Mouse (Mus musculus): ENCODE results near the gene Tmprss6. TPM values are rescaled to one million over a fixed set of nuclear protein-coding genes. Genes with fewer than 3 reads are reported as not detected.

Tmprss6 gene
- polyA plus RNA-seq (2014; fragmentation: Illumina TruSeq; extraction: RNeasy Lipid Tissue Mini Kit (QIAGEN cat#74804); ENCODE audit: low read depth, low replicate concordance), result 15.9 TPM

GRCm38 (mm10) chr15:78468379-78468937 is at the start of gene Tmprss6:
Tmprss6 (minus strand) TSS chr15:78468634.

DNA sequence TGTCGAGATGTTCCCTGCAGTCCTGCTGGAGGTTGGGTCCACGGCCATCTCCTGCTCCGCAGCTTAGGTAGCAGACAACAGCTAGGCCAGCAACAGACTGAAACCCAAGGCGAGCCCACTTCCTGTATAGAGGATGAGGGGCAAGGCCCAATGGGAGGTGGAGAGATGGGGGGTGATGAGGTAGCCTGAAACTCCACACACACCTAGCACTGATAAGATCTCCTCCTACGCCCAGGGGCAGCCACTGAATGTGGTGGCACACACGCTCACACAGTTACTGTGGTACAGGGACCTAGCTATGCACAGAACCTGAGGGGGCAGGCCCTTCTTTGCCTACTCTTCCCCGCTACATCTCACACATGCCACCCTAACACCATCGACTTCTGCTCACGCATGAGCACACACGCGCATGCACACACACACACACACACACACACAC is 26.6 kb upstream of the Tmprss6 start, which contains the start of gene Il2rb:
Gene Il2rb (minus strand): TSS at position 304 of the 439 bp plus-strand sequence.

DNA sequence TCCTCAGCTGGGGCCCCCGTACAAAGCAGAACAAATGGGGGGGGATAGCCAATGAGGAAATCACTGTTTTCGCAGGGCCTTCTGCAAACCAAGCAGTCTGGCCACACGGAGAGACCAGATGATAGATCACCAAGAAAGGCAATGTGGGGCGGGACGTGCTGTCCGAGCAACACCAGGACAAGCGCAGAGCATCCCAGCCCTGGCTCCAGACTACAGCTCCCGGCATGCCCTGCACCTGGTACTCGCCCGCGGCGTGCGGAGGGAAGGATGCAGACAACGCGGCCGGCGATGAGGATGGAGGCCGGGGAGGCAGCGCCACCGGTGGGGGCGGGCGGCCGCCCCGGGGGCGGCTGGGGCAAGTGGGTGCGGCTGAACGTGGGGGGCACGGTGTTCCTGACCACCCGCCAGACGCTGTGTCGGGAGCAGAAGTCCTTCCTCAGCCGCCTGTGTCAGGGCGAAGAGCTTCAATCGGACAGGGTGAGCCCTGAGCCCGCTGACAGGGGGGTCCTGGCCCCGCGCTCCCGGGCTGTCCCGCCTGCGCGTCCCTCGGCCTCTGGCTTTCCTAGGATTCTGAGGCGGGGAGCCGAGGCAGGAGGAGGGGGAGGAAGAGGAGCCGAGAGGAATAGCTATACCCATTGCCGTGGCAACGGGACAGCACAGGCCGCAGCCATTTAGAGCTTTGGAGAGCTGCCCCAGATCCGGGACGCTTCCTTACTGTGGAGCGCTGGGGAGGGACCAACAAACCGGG is 39.9 kb downstream of the Tmprss6 start, which contains the start of gene Kctd17:
Gene Kctd17 (plus strand): TSS at position 174 of the 748 bp plus-strand sequence.

DNA sequence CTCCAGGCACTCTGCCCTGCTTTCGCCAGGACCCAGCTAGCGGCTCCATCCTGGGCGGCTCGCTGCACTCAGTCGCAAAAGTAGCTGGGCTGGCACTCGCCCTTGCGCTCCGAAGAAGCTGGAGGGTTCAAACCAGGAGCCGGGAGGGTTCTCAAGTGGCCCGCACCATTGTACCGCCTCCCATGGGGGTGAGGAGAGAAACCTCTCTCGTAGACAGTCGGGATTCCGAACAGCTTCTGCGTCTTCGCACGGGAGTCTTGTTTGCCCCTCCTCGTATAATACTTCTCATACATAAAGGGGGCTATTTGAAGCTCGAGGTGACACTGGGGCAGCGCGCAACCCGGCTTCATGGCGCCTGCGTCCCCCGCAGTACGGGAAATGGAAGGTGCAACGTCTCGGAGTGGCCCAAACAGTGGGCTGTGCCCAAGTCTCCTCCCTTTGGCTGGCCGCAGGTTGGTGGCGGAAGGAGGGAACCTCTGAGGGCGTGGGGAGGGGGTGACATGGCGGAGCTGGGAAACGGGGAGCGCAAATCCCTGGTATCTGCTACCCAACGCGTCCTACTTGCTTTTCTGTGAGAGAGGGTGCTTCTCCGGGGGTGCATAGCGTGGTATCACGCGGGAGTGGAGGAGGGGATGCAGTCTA is 62.0 kb downstream of the Tmprss6 start, which contains the start of gene Mpst:
Gene Mpst (plus strand): TSS at position 124 of the 642 bp plus-strand sequence.

DNA sequence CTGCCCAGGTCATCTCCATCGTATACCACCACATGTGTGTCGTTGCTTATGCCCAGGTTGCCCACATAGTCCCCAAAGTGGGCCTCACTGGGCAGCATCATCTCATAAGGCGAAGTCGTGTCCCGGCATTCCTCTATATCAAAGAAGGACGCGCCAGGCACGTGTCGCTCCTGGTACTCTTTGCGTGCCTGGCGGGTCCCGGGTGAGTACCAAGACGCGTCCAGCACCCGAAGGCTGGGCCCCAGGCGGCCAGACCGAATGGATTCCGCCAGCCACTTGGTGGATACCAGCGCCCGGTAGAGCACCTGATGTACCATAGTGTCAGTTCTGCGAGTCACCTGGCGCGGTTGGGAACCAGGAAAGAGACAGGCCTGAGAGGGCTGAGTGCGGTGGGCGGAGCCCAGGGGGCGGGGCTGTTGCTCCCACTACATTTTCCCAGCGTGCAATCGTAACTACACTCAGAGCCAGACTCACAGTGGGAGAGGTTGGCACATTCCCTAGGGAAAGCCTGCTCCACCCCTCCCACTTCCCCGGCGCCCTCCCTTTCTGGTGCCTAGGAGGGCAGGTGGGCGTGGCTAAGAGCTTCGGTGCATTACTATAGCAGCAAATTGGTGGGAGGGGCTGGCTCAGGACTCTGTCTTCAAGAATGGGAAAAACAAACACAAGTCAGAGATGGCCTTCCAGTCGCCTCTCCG is 62.8 kb downstream of the Tmprss6 start, which contains the start of gene Tst:
Gene Tst (minus strand): TSS at position 391 of the 695 bp plus-strand sequence.

DNA sequence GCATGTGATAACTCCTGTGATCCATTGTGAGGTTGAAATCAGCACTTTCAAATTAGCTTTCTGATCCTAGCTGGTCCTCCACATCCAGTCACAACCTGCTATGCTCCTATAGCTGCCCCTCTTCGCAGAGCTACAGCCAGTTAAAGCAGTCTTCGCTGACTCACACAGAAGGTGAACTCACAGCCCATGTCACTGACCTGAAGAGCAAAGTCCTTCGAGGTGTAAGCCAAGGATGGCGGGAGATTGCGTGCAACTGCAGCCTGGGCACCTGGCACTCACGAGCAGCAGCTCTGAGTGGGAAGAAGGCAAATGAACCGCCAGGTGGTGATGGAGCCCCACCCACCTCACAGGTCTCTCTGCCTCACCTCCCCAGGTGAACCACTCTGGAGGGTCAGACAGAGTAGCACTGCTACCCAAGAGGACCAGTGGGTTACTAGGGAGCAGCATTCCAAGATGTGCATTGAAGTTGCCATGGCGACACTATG is 72.9 kb downstream of the Tmprss6 start, which contains the start of gene Tex33:
Gene Tex33 (minus strand): TSS at position 435 of the 485 bp plus-strand sequence.

Other genes with a start within 250 kb of the Tmprss6 start
- gene Ncf4, start 223.8 kb downstream of the Tmprss6 start, polyA plus RNA-seq (2014; fragmentation: Illumina TruSeq; extraction: RNeasy Lipid Tissue Mini Kit (QIAGEN cat#74804); ENCODE audit: low read depth, low replicate concordance), result not detected
- gene Csf2rb2, start 162.9 kb downstream of the Tmprss6 start, polyA plus RNA-seq (2014; fragmentation: Illumina TruSeq; extraction: RNeasy Lipid Tissue Mini Kit (QIAGEN cat#74804); ENCODE audit: low read depth, low replicate concordance), result 0.42 TPM
- gene Csf2rb, start 142.9 kb downstream of the Tmprss6 start, polyA plus RNA-seq (2014; fragmentation: Illumina TruSeq; extraction: RNeasy Lipid Tissue Mini Kit (QIAGEN cat#74804); ENCODE audit: low read depth, low replicate concordance), result 1.1 TPM
- not detected for gene Tex33, start 72.7 kb downstream of the Tmprss6 start, polyA plus RNA-seq (2014; fragmentation: Illumina TruSeq; extraction: RNeasy Lipid Tissue Mini Kit (QIAGEN cat#74804); ENCODE audit: low read depth, low replicate concordance)
- 15.5 TPM for gene Tst, start 62.7 kb downstream of the Tmprss6 start, polyA plus RNA-seq (2014; fragmentation: Illumina TruSeq; extraction: RNeasy Lipid Tissue Mini Kit (QIAGEN cat#74804); ENCODE audit: low read depth, low replicate concordance)
- 9.0 TPM for gene Mpst, start 62.2 kb downstream of the Tmprss6 start, polyA plus RNA-seq (2014; fragmentation: Illumina TruSeq; extraction: RNeasy Lipid Tissue Mini Kit (QIAGEN cat#74804); ENCODE audit: low read depth, low replicate concordance)
- not detected for gene Kctd17, start 40.1 kb downstream of the Tmprss6 start, polyA plus RNA-seq (2014; fragmentation: Illumina TruSeq; extraction: RNeasy Lipid Tissue Mini Kit (QIAGEN cat#74804); ENCODE audit: low read depth, low replicate concordance)
- 0.11 TPM for gene Il2rb, start 26.6 kb upstream of the Tmprss6 start, polyA plus RNA-seq (2014; fragmentation: Illumina TruSeq; extraction: RNeasy Lipid Tissue Mini Kit (QIAGEN cat#74804); ENCODE audit: low read depth, low replicate concordance)
- gene C1qtnf6, start 62.8 kb upstream of the Tmprss6 start, polyA plus RNA-seq (2014; fragmentation: Illumina TruSeq; extraction: RNeasy Lipid Tissue Mini Kit (QIAGEN cat#74804); ENCODE audit: low read depth, low replicate concordance), result 0.26 TPM
- gene Sstr3, start 76.1 kb upstream of the Tmprss6 start, polyA plus RNA-seq (2014; fragmentation: Illumina TruSeq; extraction: RNeasy Lipid Tissue Mini Kit (QIAGEN cat#74804); ENCODE audit: low read depth, low replicate concordance), result not detected
- 1.2 TPM for gene Rac2, start 104.1 kb upstream of the Tmprss6 start, polyA plus RNA-seq (2014; fragmentation: Illumina TruSeq; extraction: RNeasy Lipid Tissue Mini Kit (QIAGEN cat#74804); ENCODE audit: low read depth, low replicate concordance)
- 1.4 TPM for gene Cyth4, start 128.4 kb upstream of the Tmprss6 start, polyA plus RNA-seq (2014; fragmentation: Illumina TruSeq; extraction: RNeasy Lipid Tissue Mini Kit (QIAGEN cat#74804); ENCODE audit: low read depth, low replicate concordance)

All from liver, adult 10 weeks (tissue).